Mouse (Mus musculus): ENCODE results near the gene Ahcyl2.

DNA sequence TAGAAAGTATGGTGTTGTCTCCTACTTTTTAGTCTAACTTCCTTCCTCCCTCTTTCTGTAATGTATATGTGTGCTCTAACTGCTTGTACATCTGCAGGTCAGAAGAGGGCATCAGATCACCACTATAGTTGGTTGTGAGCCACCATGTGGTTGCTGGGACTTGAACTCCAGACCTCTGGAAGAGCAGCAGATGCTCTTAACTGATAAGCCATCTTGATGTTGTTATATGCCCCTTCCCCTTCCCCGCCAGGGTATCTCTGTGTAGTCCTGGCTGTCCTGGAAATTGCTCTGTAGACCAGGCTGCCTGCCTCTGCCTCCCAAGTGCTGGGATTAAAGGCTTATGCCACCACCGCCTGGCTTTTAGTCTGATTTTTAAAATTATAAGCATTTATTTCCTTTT, 937 bp upstream of the Ahcyl2 start:
- no peak for TF ChIP-seq EP300 (optimal IDR thresholded peaks at IDR 0.05)
- peak; percentile 44 for TF ChIP-seq CTCF (IDR thresholded peaks at IDR 0.05; ENCODE audit: low read depth)

Data from stomach, postnatal 0 days (tissue).